Mouse (Mus musculus): Measurements from ENCODE around the gene Resp18. TPM values are rescaled to one million over a fixed set of nuclear protein-coding genes. Genes with fewer than 3 reads are reported as not detected.

The Resp18 gene
- polyA plus RNA-seq, 1 experiment = not detected

DNA sequence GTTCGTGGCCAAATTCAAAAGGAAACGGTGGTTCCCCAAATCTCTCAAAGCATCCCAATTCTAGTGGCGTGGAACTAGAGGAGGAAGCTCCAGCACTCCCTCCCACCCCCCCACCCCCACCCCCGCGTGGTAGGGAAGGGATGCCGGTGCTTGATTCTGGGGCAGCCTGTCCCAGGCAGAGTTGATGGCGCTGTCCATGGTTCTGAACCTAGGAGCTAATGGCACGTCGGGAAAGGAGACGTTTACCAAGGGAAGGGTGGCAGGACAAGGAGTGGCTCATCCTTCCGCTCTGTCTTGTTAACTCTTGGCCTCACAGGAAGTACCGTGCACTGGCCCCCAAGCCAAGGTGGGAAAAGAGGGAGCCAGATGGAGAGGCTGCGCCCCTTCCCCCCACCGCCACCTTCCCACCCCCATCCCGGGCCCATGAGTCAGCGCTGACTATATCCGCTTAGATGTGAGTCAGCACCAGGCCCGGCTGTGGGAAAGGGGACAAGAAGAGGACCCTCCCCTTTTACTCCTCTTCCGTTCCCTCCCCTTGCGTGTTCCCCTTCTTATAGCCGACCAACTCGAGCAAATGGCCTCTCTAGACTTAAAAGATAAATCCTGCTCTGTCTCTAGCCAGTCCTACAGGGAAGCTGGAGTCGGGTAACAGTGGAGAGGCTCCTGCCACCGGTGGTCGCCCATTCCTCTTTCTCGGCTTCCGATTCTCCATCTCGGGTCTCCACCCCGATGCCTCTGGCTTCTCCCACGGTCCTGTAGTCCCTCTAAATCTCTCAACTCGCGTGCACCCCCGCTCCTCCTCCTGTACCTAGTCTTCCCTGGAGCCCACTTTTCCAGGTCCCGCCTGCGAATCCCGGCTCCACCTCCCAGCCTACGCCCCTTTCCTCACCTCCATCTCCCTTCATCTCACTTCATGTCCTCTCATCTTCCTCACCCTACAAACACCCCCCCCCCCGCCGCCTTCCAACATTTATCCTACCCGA is 15.0 kb downstream of the Resp18 start:
- no peak for TF ChIP-seq POLR2A (IDR thresholded peaks at IDR 0.05; ENCODE audit: borderline replicate concordance, control insufficient read depth, low read depth, low read length)
- H3K27ac ChIP-seq (ENCODE audit: control insufficient read depth, insufficient read depth, low read depth, low read length, poor library complexity) = no peak overlapping the region
- H3K4me1 ChIP-seq (ENCODE audit: control insufficient read depth, insufficient read depth, low read length) = no peaks in the 10 kb centered on the region
- no peak overlapping the region for H3K4me3 ChIP-seq (replicated peaks; ENCODE audit: control insufficient read depth, low read depth, low read length)
- 3% methylated on average over 40 of the region's 40 CpGs for WGBS

DNA sequence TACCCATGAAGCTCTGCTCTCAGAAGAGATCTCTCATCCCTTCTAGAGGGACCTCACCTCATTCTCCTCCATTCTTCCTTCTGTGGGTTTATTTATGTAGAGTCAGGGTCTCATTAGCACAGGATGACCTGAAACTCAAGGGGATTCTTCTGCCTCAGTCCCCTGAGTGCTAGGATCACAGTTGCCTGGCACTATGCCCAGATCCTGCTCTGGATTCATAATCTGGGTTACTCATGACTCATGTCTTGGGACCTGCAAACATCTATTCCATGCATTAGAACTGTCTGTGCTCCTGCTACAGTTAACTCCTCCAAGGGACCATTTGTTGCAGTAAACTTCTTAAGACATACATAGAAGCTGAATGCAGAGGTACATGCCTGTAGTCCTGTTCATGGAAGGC is 16.9 kb downstream of the Resp18 start:
- Histone ChIP-seq H3K4me1 (ENCODE audit: control insufficient read depth, insufficient read depth, low read length) (no peaks in the 10 kb centered on the region), H3K27ac (ENCODE audit: control insufficient read depth, insufficient read depth, low read depth, low read length, poor library complexity) (no peak overlapping the region), H3K4me3 (replicated peaks; ENCODE audit: control insufficient read depth, low read depth, low read length) (no peak overlapping the region)
- no peak for TF ChIP-seq CTCF (IDR thresholded peaks at IDR 0.05; ENCODE audit: control insufficient read depth, insufficient read depth, low read length)
- no peak for TF ChIP-seq POLR2A (IDR thresholded peaks at IDR 0.05; ENCODE audit: borderline replicate concordance, control insufficient read depth, low read depth, low read length)

DNA sequence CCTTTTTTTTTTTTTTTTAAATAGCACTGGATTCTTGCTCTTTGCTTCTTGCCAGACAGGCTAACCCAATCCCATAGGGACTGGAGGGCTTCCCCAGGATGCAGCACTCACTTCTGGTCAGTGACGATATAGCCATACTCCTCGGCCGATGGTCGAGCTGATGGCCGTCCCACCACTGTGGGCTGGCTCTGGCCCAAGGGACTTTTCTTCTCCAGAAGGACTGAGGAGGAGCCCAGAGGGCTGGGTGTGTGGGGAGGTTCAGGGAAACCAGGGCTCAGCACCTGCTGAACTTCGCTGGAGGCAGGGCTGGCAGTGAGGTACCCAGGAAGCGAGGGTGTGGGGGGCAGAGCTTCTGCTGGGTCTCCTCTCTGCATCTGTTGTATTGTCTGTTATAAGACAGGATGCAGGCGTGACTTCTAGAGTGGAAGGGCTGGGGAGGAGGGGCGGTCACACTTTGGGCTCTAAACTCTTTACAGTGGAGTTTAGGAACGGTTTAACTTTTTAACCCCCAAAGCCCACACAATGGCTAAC is 22.6 kb downstream of the Resp18 start:
- peaks cover 1% of the 10 kb centered on the region for H3K4me1 ChIP-seq (ENCODE audit: control insufficient read depth, insufficient read depth, low read length)
- H3K4me3 ChIP-seq (replicated peaks; ENCODE audit: control insufficient read depth, low read depth, low read length) = no peak overlapping the region
- TF ChIP-seq POLR2A (IDR thresholded peaks at IDR 0.05; ENCODE audit: borderline replicate concordance, control insufficient read depth, low read depth, low read length) (no peak), CTCF (IDR thresholded peaks at IDR 0.05; ENCODE audit: control insufficient read depth, insufficient read depth, low read length) (no peak)
- H3K27ac ChIP-seq (ENCODE audit: control insufficient read depth, insufficient read depth, low read depth, low read length, poor library complexity) = no peak overlapping the region
- 37% methylated on average over 10 of the region's 10 CpGs for WGBS

DNA sequence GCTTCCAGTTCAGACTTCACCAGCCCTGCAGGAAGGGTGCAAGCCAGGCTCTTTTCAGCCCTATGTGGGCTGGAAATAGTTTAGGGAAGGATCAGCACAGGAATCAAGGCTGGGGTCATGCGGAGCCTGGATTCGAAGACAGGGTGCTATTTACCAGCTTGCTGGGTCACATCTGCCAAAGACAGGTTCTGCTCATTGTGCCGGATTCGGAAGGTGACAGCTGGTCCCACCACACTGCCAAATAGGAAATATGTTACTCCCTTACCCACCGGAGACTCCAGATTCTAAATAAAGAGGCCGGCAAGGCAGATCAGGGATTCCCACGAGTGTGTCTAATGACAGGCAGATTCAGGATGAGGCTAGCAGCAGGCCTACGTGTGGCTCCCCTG is 23.6 kb downstream of the Resp18 start:
- peaks cover 1% of the 10 kb centered on the region for H3K4me1 ChIP-seq (ENCODE audit: control insufficient read depth, insufficient read depth, low read length)
- TF ChIP-seq POLR2A (IDR thresholded peaks at IDR 0.05; ENCODE audit: borderline replicate concordance, control insufficient read depth, low read depth, low read length) (no peak), CTCF (IDR thresholded peaks at IDR 0.05; ENCODE audit: control insufficient read depth, insufficient read depth, low read length) (no peak)
- 72% methylated on average over 8 of the region's 8 CpGs for WGBS
- H3K4me3 ChIP-seq (replicated peaks; ENCODE audit: control insufficient read depth, low read depth, low read length) = no peak overlapping the region
- no peak overlapping the region for H3K27ac ChIP-seq (ENCODE audit: control insufficient read depth, insufficient read depth, low read depth, low read length, poor library complexity)

DNA sequence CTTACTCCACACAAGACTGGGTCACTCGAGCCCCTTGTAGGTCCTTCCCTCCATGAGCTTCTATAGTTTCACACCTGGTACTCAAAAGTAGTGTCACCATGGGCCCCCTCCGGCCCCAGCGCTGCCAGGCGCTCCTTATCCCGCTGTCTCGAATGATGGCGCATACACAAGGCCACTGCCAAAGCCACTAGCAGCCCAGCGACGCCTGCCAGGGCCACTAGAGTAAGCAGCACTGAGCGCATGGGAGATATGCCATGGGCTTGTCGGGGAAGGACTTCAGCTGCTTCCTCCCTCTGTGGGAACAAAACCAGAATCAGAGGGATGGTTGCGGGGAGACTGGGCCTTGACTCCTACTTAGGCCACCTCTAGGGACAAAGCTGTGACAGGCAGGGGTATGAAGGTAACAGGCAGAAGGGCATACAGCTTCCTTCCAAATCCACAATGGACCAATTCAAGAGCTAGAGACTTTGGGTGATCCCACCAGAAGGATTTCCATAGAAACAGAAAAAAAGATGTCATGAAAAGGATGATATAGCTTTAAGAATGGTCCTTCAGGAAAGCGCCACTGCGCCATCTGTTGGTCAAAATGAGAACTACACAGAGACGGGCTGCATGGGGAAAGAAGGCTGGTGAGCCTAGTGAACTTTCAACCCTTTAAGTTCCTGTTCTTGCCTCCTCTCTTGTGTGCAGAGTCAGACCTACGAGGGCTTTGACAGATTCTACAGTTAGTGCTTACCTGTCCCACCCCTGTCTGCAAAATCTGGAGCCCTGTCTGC is 24.2 kb downstream of the Resp18 start:
- 53% methylated on average over 16 of the region's 16 CpGs for WGBS

GRCm38 (mm10) chr1:75253029-75253428 is 25.2 kb downstream of the Resp18 start:
- no peak overlapping the region for H3K27ac ChIP-seq (ENCODE audit: control insufficient read depth, insufficient read depth, low read depth, low read length, poor library complexity)
- WGBS = 84% methylated on average over 16 of the region's 16 CpGs

More for the DNA sequence above, 24.2 kb downstream of the Resp18 start:
- no peak for TF ChIP-seq POLR2A (IDR thresholded peaks at IDR 0.05; ENCODE audit: borderline replicate concordance, control insufficient read depth, low read depth, low read length)
- TF ChIP-seq CTCF (IDR thresholded peaks at IDR 0.05; ENCODE audit: control insufficient read depth, insufficient read depth, low read length) = peak; percentile 75
- H3K27ac ChIP-seq (ENCODE audit: control insufficient read depth, insufficient read depth, low read depth, low read length, poor library complexity) = no peak overlapping the region
- peaks cover 1% of the 10 kb centered on the region for H3K4me1 ChIP-seq (ENCODE audit: control insufficient read depth, insufficient read depth, low read length)
- H3K4me3 ChIP-seq (replicated peaks; ENCODE audit: control insufficient read depth, low read depth, low read length) = no peak overlapping the region

DNA sequence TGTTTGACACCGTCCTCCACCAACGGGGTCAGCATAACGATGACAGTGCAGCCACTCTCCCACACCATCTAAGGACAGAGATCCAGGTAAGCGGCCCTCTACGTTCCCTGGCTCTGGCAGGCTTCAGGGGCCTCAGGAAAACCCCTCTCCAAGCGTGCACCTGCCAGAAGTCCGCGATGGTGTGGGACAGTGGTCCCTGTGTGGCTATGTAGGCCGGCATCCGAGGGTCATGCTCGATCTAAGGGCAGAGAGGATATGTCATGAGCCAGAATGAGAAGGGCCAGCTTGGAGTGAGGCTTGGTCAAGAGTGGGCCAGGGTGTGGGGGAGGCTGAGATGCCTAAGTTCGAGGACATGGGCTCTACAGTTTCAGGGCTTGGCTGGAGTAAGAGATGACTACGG is 25.9 kb downstream of the Resp18 start:
- TF ChIP-seq POLR2A (IDR thresholded peaks at IDR 0.05; ENCODE audit: borderline replicate concordance, control insufficient read depth, low read depth, low read length) (no peak), CTCF (IDR thresholded peaks at IDR 0.05; ENCODE audit: control insufficient read depth, insufficient read depth, low read length) (no peak)

More at GRCm38 (mm10) chr1:75253029-75253428, 25.2 kb downstream of the Resp18 start:
- Histone ChIP-seq H3K4me3 (replicated peaks; ENCODE audit: control insufficient read depth, low read depth, low read length) (no peak overlapping the region), H3K4me1 (ENCODE audit: control insufficient read depth, insufficient read depth, low read length) (peaks cover 1% of the 10 kb centered on the region)
- TF ChIP-seq POLR2A (IDR thresholded peaks at IDR 0.05; ENCODE audit: borderline replicate concordance, control insufficient read depth, low read depth, low read length) (no peak), CTCF (IDR thresholded peaks at IDR 0.05; ENCODE audit: control insufficient read depth, insufficient read depth, low read length) (no peak)

More for the DNA sequence above, 25.9 kb downstream of the Resp18 start:
- H3K4me3 ChIP-seq (replicated peaks; ENCODE audit: control insufficient read depth, low read depth, low read length) = no peak overlapping the region
- 87% methylated on average over 13 of the region's 13 CpGs for WGBS
- H3K4me1 ChIP-seq (ENCODE audit: control insufficient read depth, insufficient read depth, low read length) = peaks cover 1% of the 10 kb centered on the region
- no peak overlapping the region for H3K27ac ChIP-seq (ENCODE audit: control insufficient read depth, insufficient read depth, low read depth, low read length, poor library complexity)

Measured in bone marrow, adult 2 months (tissue).